Mouse (Mus musculus): Measurements from ENCODE around the gene Clk3.

Clk3 gene

GRCm38 (mm10) chr9:57765364-57766351, at the start of gene Clk3:
TSS of gene Clk3 (minus strand) at chr9:57765860.
- no peak for DNase-seq

- no peak for DNase-seq
Observed at GRCm38 (mm10) chr9:57814866-57815265, 49.2 kb upstream of the Clk3 start.

- no peak for DNase-seq
Observed at GRCm38 (mm10) chr9:57814014-57814413, 48.4 kb upstream of the Clk3 start.

GRCm38 (mm10) chr9:57811793-57812733, 46.4 kb upstream of the Clk3 start:
- no peak for DNase-seq

GRCm38 (mm10) chr9:57810691-57811090, 45.0 kb upstream of the Clk3 start:
- DNase-seq: peak; percentile 40

GRCm38 (mm10) chr9:57808771-57809310, 43.2 kb upstream of the Clk3 start:
- peak; percentile 57 for DNase-seq

- no peak for DNase-seq
Observed at GRCm38 (mm10) chr9:57807174-57807651, 41.6 kb upstream of the Clk3 start.

GRCm38 (mm10) chr9:57806066-57806481, 40.4 kb upstream of the Clk3 start:
- peak; percentile 56 for DNase-seq

GRCm38 (mm10) chr9:57805087-57805737, 39.6 kb upstream of the Clk3 start:
- no peak for DNase-seq

GRCm38 (mm10) chr9:57803839-57804238, 38.2 kb upstream of the Clk3 start:
- DNase-seq: no peak

- DNase-seq: no peak
Observed at GRCm38 (mm10) chr9:57803047-57803446, 37.4 kb upstream of the Clk3 start.

GRCm38 (mm10) chr9:57800325-57800975, 34.8 kb upstream of the Clk3 start:
- DNase-seq: no peak

- DNase-seq: peak; percentile 7
Observed at GRCm38 (mm10) chr9:57798725-57799253, 33.1 kb upstream of the Clk3 start.

- DNase-seq: peak; percentile 38
Observed at GRCm38 (mm10) chr9:57797456-57797855, 31.8 kb upstream of the Clk3 start.

- no peak for DNase-seq
Observed at GRCm38 (mm10) chr9:57789733-57790132, 24.1 kb upstream of the Clk3 start.

- no peak for DNase-seq
Observed at GRCm38 (mm10) chr9:57782656-57783055, 17.0 kb upstream of the Clk3 start.

GRCm38 (mm10) chr9:57775736-57776135, 10.1 kb upstream of the Clk3 start:
- no peak for DNase-seq

- DNase-seq: no peak
Observed at GRCm38 (mm10) chr9:57775026-57775425, 9.4 kb upstream of the Clk3 start.

- DNase-seq: peak; percentile 44
Observed at GRCm38 (mm10) chr9:57774168-57774567, 8.5 kb upstream of the Clk3 start.

GRCm38 (mm10) chr9:57773754-57774153, 8.1 kb upstream of the Clk3 start:
- DNase-seq: no peak

GRCm38 (mm10) chr9:57770836-57771235, 5.2 kb upstream of the Clk3 start:
- DNase-seq: no peak
